ENCODE assay signal across 14 mouse cellular contexts in genomic region chr1:62697353-62697752, GRCm38 (mm10). TPM values are rescaled to one million over a fixed set of nuclear protein-coding genes. Genes with fewer than 3 reads are reported as not detected.
DNase-seq lines count a peak whose midpoint lies in the region; ATAC-seq and TF ChIP-seq lines count a peak whose summit lies in the region.
"Had no signal": no experiment of that assay in that cellular context is flagged by ENCODE, and none has a peak within 500 bp of the region (broad histone marks: within the 10 kb centered on the region; RNA-seq: fewer than 3 reads in every experiment).

No protein-coding gene starts in this region.

- no peak for TF ChIP-seq POLR2A in brain, embryonic 14.5 days (IDR thresholded peaks at IDR 0.05; ENCODE audit: borderline replicate concordance, extremely low read depth, insufficient read depth, insufficient read length, poor library complexity, severe bottlenecking)

- no peak overlapping the region for H3K9ac ChIP-seq in heart, embryonic 16.5 days (ENCODE audit: low read length)
- H3K9ac ChIP-seq in lung, embryonic 14.5 days = no peak overlapping the region
- H3K9ac ChIP-seq: limb, embryonic 12.5 days had no signal

- H3K4me2 ChIP-seq in heart, embryonic 16.5 days (ENCODE audit: low read depth, low read length) = peak overlapping the region; percentile 49; the same call in 1 of the 2 replicates
- H3K4me2 ChIP-seq in lung, embryonic 14.5 days = 0 out of 2 replicates have a peak overlapping the region, but pooled peaks have one; percentile 40

- H3K4me1 ChIP-seq in heart, embryonic 16.5 days (ENCODE audit: control insufficient read depth, insufficient read depth, low read length) = peaks cover 8% of the 10 kb centered on the region; the same call in 1 of the 2 replicates
- 0 out of 2 replicates have a peak, but pooled peaks cover 1% of the 10 kb centered on the region for H3K4me1 ChIP-seq in lung, embryonic 14.5 days (ENCODE audit: insufficient read depth)

- DNase-seq in embryo, embryonic 9.5 days (ENCODE audit: extremely low spot score) = peak; percentile 7
- DNase-seq in embryo, embryonic 10.5 days (ENCODE audit: low spot score) = no peak
- no peak for DNase-seq in heart, postnatal 4 days
- no peak for DNase-seq in lung, embryonic 14.5 days
- no peak for DNase-seq in lung, postnatal 4 days
- DNase-seq in brain, embryonic 14.5 days (ENCODE audit: low read depth) = peak; percentile 35
- no peak for DNase-seq in spleen, adult 18-20 months
- DNase-seq: cerebellum, adult 9-10 months; right cerebral cortex, adult 18-20 months; thymus, postnatal 4 days had no signal

- no peak overlapping the region for H3K27ac ChIP-seq in heart, embryonic 16.5 days (ENCODE audit: low read length)
- no peak overlapping the region for H3K27ac ChIP-seq in lung, embryonic 14.5 days (ENCODE audit: low read depth)
- H3K27ac ChIP-seq: left cerebral cortex, adult 2 months had no signal

- no peak overlapping the region for H3K4me3 ChIP-seq in heart, embryonic 16.5 days (ENCODE audit: low read length)
- H3K4me3 ChIP-seq in lung, embryonic 14.5 days (ENCODE audit: low read depth, low read length) = no peak overlapping the region
- H3K4me3 ChIP-seq: left cerebral cortex, adult 2 months; limb, embryonic 12.5 days had no signal

- no peak for TF ChIP-seq CTCF in lung, embryonic 14.5 days (IDR thresholded peaks at IDR 0.05; ENCODE audit: low read depth)
- no peak for TF ChIP-seq CTCF in brain, embryonic 14.5 days (IDR thresholded peaks at IDR 0.05; ENCODE audit: borderline replicate concordance, extremely low read depth, insufficient read depth, insufficient read length)

- no peaks in the 10 kb centered on the region for H3K9me3 ChIP-seq in heart, embryonic 16.5 days (replicated peaks; ENCODE audit: control insufficient read depth, low read length)
- H3K9me3 ChIP-seq in lung, embryonic 14.5 days (ENCODE audit: low read depth, low read length) = no peaks in the 10 kb centered on the region
- H3K9me3 ChIP-seq: limb, embryonic 12.5 days had no signal

- no peaks in the 10 kb centered on the region for H3K36me3 ChIP-seq in heart, embryonic 16.5 days (ENCODE audit: control insufficient read depth, insufficient read depth)
- H3K36me3 ChIP-seq in lung, embryonic 14.5 days (ENCODE audit: insufficient read depth) = no peaks in the 10 kb centered on the region
- H3K36me3 ChIP-seq: limb, embryonic 12.5 days had no signal

- ATAC-seq in heart, embryonic 16.5 days (replicated peaks; ENCODE audit: extremely low read depth, insufficient read depth, low FRiP score) = no peak
- ATAC-seq in lung, embryonic 14.5 days (ENCODE audit: insufficient read depth) = no peak

- H3K27me3 ChIP-seq in heart, embryonic 16.5 days (ENCODE audit: control insufficient read depth, insufficient read depth, low read length) = peaks cover 9% of the 10 kb centered on the region; the same call in 1 of the 2 replicates
- H3K27me3 ChIP-seq in lung, embryonic 14.5 days (ENCODE audit: insufficient read depth, low read length) = no peaks in the 10 kb centered on the region
- H3K27me3 ChIP-seq: CH12.LX had no signal

- WGBS in heart, embryonic 16.5 days = 43% methylated on average over 3 of the region's 3 CpGs
- 25% methylated on average over 3 of the region's 3 CpGs for WGBS in lung, embryonic 14.5 days

RNA-seq across cellular contexts. Expression of gene Nrp2, which starts 5.7 kb away (rescaled TPM):
- 6.9 and 8.5 TPM in 2 replicates for polyA plus RNA-seq in heart, embryonic 16.5 days (2015; fragmentation: Nextera tagmentation; extraction: Ambion mirVana)
- 10 to 100 TPM; 44.7 to 50.9 TPM for total RNA-seq in heart, postnatal 4 days (2021)
- 9.9 and 10.8 TPM in 2 replicates for polyA plus RNA-seq in lung, embryonic 14.5 days (2014; fragmentation: Nextera tagmentation; extraction: Ambion mirVana)
- polyA plus RNA-seq in brain, embryonic 14.5 days (2012; rRNA removed) = 53.3 and 66.5 TPM in 2 replicates

Comparison
In these comparisons a context has a peak if more than half of its experiments do, and no peak if none do; other contexts are left out.
1. DNase-seq: peak in embryo, embryonic 9.5 days (single experiment) and brain, embryonic 14.5 days (single experiment); none in embryo, embryonic 10.5 days (single experiment), heart, postnatal 4 days (single experiment), lung, embryonic 14.5 days (single experiment), lung, postnatal 4 days (0 of 2) and spleen, adult 18-20 months (0 of 2).